Mouse (Mus musculus): ENCODE results near the gene Higd1c. TPM values are rescaled to one million over a fixed set of nuclear protein-coding genes. Genes with fewer than 3 reads are reported as not detected.
"Not testable (repeated sequence)": the region's sequence is repeated elsewhere in the genome, so short reads cannot be mapped to it uniquely, and the experiment has no call there.

The Higd1c gene
- polyA plus RNA-seq, 1 experiment from 2014 or later, result not detected

DNA sequence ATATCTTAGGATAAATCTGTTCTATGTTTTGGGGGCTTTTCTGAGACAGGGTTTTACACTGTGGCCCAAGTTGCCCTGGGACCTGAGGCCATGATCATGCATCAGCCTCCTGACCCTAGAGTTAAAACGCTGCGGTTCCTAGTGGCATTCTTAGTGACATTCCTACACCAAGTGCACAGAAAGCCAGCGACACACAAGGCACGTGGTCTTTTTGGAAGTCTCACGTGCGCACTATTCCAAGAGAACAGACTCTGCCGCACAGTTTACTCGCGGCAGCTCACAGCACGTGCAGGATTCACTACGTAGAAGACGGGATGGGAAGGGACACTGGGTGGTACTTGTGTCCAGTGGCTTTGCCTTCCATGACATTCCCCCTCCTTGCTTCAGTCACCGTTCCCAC lies 50.6 kb downstream of the Higd1c start:
- H3K27me3 ChIP-seq (replicated peaks), result no peaks in the 10 kb centered on the region
- no peak overlapping the region for H3K27ac ChIP-seq (replicated peaks)
- H3K4me2 ChIP-seq, result no peak overlapping the region
- H3K36me3 ChIP-seq, result peaks cover 12% of the 10 kb centered on the region; the same call in 1 of the 2 replicates
- H3K4me3 ChIP-seq (replicated peaks), result no peak overlapping the region
- H3K9ac ChIP-seq (replicated peaks), result no peak overlapping the region
- peaks cover 16% of the 10 kb centered on the region for H3K4me1 ChIP-seq
- ATAC-seq (ENCODE audit: low FRiP score), result no peak
- H3K9me3 ChIP-seq (replicated peaks), result no peaks in the 10 kb centered on the region
- 97% methylated on average over 13 of the region's 13 CpGs for WGBS

DNA sequence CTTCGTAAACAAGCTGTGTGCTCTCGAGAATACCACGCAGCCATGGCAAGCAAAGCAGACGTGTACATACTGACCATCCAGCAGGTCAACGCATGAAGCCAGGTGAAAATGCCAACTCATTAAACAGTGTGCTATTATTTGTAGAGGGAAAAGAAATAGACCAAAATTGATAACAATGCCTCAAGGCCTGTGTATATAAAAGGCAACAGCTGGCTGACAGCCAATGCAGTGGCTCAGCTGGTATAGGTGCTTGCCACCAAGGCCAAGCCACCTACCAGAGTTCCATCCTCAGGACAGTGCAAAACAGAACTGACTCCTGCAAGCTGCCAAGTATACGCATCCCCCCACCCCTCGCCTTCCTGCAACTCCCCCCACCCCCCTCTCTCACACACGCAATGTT lies 51.3 kb downstream of the Higd1c start:
- Histone ChIP-seq H3K4me3 (replicated peaks) (no peak overlapping the region), H3K36me3 (peaks cover 8% of the 10 kb centered on the region; the same call in 1 of the 2 replicates), H3K9me3 (replicated peaks) (no peaks in the 10 kb centered on the region), H3K4me2 (no peak overlapping the region), H3K27ac (replicated peaks) (no peak overlapping the region), H3K27me3 (replicated peaks) (no peaks in the 10 kb centered on the region), H3K4me1 (peaks cover 23% of the 10 kb centered on the region), H3K9ac (replicated peaks) (no peak overlapping the region)
- WGBS, result 86% methylated on average over 8 of the region's 8 CpGs
- ATAC-seq (ENCODE audit: low FRiP score), result no peak

DNA sequence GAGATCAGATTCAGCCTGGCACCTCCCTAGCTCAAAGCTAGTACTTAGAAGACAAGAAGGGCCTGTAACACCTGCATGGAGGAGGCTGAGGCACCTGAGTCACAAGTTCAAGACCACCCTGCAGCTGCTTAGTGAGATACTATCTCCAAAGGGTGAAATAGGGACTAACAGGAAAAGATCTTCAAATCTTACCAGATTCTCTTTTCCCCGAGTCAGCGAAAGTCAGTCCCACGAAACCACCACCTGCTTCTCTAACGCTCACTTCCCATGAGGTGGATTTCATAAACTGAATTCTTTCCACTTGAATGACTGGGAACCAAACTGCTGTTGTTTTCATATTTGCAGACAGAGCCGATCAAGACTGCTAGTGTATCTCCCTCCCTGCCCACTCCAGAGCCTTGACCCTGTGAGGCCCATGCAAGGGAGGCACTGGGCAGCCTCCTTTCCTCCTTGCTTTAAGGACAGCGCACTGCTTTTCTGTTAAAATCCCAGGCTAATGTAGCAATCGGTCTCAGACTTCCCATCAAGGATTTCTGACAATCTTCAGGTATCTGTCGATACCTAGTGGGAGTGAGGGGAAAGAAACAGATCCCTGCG lies 53.6 kb downstream of the Higd1c start:
- H3K4me3 ChIP-seq (replicated peaks), result no peak overlapping the region
- no peak overlapping the region for H3K9ac ChIP-seq (replicated peaks)
- H3K4me1 ChIP-seq, result peaks cover 38% of the 10 kb centered on the region
- no peak overlapping the region for H3K27ac ChIP-seq (replicated peaks)
- ATAC-seq (ENCODE audit: low FRiP score), result no peak
- 90% methylated on average over 9 of the region's 9 CpGs for WGBS
- H3K9me3 ChIP-seq (replicated peaks), result no peaks in the 10 kb centered on the region
- H3K4me2 ChIP-seq, result no peak overlapping the region
- H3K36me3 ChIP-seq, result 0 out of 2 replicates have a peak, but pooled peaks cover 3% of the 10 kb centered on the region
- H3K27me3 ChIP-seq (replicated peaks), result no peaks in the 10 kb centered on the region

DNA sequence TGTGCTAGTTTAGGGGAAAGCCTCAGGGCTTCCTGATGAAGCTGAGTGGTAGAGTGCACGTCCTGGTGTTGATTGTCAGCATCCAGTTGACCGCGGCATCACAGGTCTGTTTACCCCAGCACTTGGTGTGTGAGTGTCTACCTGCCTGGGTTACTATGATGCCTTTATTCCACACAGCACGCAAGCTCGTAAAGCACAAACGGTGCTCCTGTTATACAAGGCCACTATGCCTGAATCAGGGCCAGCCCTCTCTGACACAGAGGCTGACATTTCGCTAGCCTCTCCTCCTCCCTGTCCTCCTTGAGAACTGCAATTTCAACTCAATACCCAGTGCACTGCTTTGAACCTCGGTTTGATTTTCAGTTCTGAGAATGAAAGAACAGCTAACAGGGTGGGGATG lies 55.0 kb downstream of the Higd1c start:
- Histone ChIP-seq H3K9ac (replicated peaks) (no peak overlapping the region), H3K36me3 (0 out of 2 replicates have a peak, but pooled peaks cover 3% of the 10 kb centered on the region), H3K27ac (replicated peaks) (no peak overlapping the region; the same call in 1 of the 2 replicates), H3K4me2 (no peak overlapping the region), H3K4me3 (replicated peaks) (no peak overlapping the region), H3K27me3 (replicated peaks) (peaks cover 6% of the 10 kb centered on the region), H3K4me1 (peaks cover 46% of the 10 kb centered on the region), H3K9me3 (replicated peaks) (no peaks in the 10 kb centered on the region)
- no peak for ATAC-seq (ENCODE audit: low FRiP score)
- WGBS, result 70% methylated on average over 8 of the region's 8 CpGs

DNA sequence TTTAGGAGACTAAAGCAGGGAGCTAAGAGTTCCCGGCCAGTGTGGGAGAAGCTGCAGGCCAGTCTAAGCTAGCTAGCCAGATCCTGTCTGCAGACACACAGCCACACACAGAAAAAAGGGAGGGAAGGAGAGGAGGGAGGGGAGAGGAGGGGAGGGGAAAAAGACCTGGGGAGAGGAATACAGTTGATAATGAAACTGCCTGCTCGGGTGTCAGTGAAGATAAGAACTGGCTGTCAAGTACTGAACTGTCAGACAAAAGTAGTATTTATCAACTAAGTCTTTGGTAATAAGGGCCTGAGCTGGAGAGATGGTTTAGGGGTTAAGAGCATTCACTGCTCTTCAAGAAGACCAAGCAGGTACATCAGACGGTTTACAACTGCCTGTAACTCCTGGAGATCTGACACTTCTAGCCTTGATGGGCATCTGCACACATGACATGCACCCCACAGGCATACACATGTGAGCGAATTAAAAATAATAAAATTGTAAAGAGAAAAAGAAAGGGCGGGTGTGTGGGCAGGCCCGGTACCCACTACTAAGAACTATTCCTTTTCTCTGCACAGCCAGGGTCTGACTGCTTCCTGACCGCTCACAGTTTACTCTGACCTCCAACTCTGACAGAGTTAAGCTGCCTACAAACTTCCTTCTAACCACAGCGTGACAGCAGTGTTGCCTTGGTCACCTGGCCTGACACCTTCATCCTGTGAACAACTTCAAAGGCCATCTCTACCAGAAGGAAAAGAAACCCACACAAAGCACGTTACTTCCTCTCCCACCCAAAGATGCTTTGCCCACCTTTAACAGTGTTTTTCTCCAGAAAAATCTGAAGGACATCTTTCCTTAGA lies 55.8 kb downstream of the Higd1c start:
- peaks cover 14% of the 10 kb centered on the region for H3K27me3 ChIP-seq (replicated peaks)
- no peaks in the 10 kb centered on the region for H3K9me3 ChIP-seq (replicated peaks)
- 0 out of 2 replicates have a peak, but pooled peaks cover 3% of the 10 kb centered on the region for H3K36me3 ChIP-seq
- no peak for ATAC-seq (ENCODE audit: low FRiP score)
- no peak overlapping the region for H3K27ac ChIP-seq (replicated peaks)
- no peak overlapping the region for H3K9ac ChIP-seq (replicated peaks)
- 78% methylated on average over 9 of the region's 9 CpGs for WGBS
- no peak overlapping the region for H3K4me3 ChIP-seq (replicated peaks)
- H3K4me1 ChIP-seq, result peaks cover 49% of the 10 kb centered on the region
- H3K4me2 ChIP-seq, result no peak overlapping the region

DNA sequence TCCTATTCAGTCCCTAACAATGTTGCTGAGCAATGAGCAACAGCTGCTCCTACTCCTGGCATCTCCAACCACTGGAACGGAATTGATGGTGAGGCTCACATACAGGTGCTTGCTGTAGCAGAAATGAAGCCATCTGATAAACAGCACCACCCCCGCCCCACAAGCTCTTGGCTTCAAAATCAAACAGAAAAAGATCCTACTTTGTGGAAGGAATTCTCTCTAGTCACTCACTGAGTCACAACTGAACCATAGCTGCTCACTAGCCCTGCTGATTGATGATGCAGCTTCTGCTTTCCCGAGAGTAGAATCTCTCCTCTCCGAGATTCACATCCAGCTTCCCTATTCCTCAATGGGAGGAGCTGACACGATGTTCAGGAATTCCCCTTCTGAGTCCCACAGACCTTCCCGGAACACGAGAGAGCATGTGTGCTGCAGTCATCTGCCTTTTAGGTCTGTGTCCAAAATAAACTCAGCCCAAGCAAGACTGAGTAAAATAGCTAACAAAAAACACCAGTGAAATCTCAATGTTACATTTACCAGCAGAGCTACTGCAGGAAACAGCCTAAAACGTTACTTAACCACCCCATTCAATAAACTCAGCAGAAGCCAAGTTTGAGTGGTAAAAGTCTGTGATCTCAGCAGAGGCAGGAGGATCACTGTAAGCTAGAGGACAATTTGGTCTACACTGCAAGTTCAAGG lies 56.9 kb downstream of the Higd1c start:
- H3K4me2 ChIP-seq, result peak overlapping the region; percentile 93
- peak overlapping the region; percentile 62; the same call in 1 of the 2 replicates for H3K9ac ChIP-seq (replicated peaks)
- H3K27ac ChIP-seq (replicated peaks), result no peak overlapping the region; the same call in 1 of the 2 replicates
- H3K4me1 ChIP-seq, result peaks cover 49% of the 10 kb centered on the region
- H3K27me3 ChIP-seq (replicated peaks), result peaks cover 23% of the 10 kb centered on the region
- H3K36me3 ChIP-seq, result 0 out of 2 replicates have a peak, but pooled peaks cover 3% of the 10 kb centered on the region
- 41% methylated on average over 8 of the region's 8 CpGs for WGBS
- H3K4me3 ChIP-seq (replicated peaks), result peak overlapping the region; percentile 65
- ATAC-seq (ENCODE audit: low FRiP score), result no peak
- no peaks in the 10 kb centered on the region for H3K9me3 ChIP-seq (replicated peaks)

DNA sequence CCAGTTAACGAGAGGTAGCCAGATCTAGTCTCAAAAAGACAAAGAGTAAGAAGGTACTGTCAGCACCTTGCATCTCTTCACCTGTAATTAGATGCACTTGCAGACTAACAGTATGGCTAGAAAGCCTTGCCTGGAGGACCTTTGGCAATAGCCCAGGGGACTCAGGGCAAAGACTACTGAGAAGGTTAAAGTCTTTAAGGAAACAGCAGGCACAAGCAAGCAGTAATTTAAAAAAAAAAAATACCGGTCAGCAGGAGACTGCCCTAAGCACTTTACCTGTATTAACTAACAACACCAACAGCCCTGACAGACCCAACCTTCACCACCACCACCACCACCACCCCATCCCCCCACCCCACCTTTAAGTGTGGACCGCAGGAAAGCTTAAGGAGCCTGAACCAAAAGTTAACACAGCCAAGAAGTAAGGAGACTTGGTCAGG lies 57.4 kb downstream of the Higd1c start, which contains the start of gene Gm5475:
Gene Gm5475, plus strand, starts transcription at position 390 of the 440 bp plus-strand sequence.
- not testable (repeated sequence) for H3K9me3 ChIP-seq (replicated peaks); ATAC-seq (ENCODE audit: low FRiP score); H3K36me3 ChIP-seq
- WGBS, result 35% methylated on average over 3 of the region's 3 CpGs
- Histone ChIP-seq H3K4me3 (replicated peaks) (peak within 1 kb of the TSS; percentile 65), H3K4me2 (peak within 1 kb of the TSS; percentile 93), H3K27me3 (replicated peaks) (peaks cover 23% of the 10 kb centered on the region), H3K27ac (replicated peaks) (peak within 1 kb of the TSS; percentile 69), H3K9ac (replicated peaks) (peak within 1 kb of the TSS; percentile 62), H3K4me1 (peaks cover 49% of the 10 kb centered on the region)

DNA sequence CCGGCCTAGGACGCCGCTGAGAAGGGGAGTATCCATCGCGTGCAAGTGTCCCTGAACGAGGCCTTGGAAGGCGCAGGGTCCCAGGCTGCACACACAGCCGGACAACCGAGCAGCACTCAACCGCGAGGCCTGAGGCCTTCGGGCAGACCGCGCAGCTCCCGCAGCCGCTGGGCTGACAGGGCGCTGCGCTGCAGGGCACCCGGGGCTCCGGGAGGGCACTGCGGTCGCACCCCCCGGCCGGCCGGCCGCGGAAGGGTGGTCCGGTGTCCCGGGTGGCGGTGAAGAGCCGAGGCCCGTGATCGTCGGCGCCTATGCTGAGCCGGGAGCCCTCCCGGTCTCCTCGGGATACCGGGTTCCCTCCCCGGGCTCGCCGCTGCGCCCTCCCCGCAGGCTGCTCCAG lies 58.1 kb downstream of the Higd1c start:
- Histone ChIP-seq H3K4me3 (replicated peaks) (peak overlapping the region; percentile 65), H3K9ac (replicated peaks) (peak overlapping the region; percentile 62), H3K4me2 (peak overlapping the region; percentile 93), H3K27me3 (replicated peaks) (peaks cover 23% of the 10 kb centered on the region), H3K4me1 (peaks cover 49% of the 10 kb centered on the region), H3K36me3 (0 out of 2 replicates have a peak, but pooled peaks cover 3% of the 10 kb centered on the region), H3K9me3 (replicated peaks) (no peaks in the 10 kb centered on the region), H3K27ac (replicated peaks) (peak overlapping the region; percentile 69)
- under 1% methylated on average over 41 of the region's 44 CpGs for WGBS
- peak; percentile 70 for ATAC-seq (ENCODE audit: low FRiP score)

DNA sequence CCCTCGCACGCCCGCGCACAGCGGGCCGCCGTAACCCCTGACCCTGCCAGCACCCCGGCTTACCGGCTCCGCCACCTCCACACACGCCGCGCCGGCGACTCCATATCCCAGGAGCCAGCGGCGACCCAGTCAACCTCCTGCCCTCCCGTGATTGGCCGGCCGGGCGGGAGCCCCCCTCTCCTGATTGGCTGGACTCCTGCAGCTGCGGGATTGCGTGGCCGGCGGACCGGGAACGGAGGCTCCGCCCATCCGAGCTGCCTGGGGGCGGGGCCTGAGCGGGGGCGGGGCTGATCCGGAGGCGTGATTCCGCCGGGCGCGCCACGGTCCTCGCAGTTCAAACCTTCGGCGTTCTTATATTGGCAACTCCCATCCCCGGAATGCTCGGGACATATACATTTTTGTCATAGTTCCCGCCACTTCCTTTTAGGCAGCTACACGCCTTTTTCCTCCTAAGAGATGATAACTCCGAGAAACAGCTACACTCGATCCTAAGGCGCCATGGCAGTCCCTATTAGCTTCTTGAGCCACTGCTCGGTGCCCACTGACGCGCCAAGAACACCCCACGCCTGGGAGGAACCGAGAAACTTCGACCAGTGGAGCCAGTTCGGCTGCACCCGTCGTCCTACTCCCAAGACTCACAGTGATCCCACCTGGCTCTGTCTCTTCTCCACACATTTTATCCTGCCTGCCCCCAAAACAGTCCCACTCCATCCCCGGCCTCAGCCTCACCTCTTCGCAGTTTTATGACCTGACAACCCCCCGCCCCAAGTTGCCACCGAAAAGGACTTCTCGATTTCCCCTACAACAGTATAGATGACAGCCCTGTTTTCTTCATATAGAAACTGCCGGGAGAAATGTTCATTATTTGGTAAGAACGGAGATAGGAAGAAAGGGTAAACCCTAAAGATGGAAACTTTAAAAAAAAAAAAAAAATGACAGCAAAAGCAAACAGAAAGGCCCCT lies 58.8 kb downstream of the Higd1c start:
- under 1% methylated on average over 59 of the region's 65 CpGs for WGBS
- Histone ChIP-seq H3K36me3 (no peaks in the 10 kb centered on the region), H3K9ac (replicated peaks) (peak overlapping the region; percentile 62), H3K9me3 (replicated peaks) (no peaks in the 10 kb centered on the region), H3K27me3 (replicated peaks) (peaks cover 23% of the 10 kb centered on the region), H3K4me2 (peak overlapping the region; percentile 93), H3K4me1 (peaks cover 46% of the 10 kb centered on the region), H3K27ac (replicated peaks) (peak overlapping the region; percentile 69), H3K4me3 (replicated peaks) (peak overlapping the region; percentile 65)
- ATAC-seq (ENCODE audit: low FRiP score), result peak; percentile 98

DNA sequence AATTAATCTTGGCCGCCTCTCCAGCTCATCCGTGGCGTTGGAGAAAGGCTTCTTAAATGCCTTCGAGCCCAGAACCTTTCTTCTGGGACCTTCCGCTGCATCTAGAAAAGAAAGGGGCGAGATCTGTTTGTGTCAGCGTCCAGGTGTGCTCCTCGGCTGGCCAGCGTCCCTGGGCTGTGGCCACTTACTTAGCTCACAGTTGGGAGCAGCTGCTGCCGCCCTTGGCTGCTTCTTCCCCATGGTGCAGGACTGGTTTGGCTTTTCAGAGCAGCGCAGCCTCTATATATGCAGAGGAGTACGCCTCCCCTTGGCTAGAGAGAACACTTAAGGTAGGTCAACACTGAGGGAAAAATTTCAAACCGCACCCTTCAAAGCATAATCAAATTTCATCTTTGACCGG lies 59.6 kb downstream of the Higd1c start:
- Histone ChIP-seq H3K27me3 (replicated peaks) (peaks cover 23% of the 10 kb centered on the region), H3K4me3 (replicated peaks) (peak overlapping the region; percentile 65), H3K4me2 (peak overlapping the region; percentile 93), H3K36me3 (no peaks in the 10 kb centered on the region), H3K9me3 (replicated peaks) (no peaks in the 10 kb centered on the region), H3K4me1 (peaks cover 45% of the 10 kb centered on the region), H3K27ac (replicated peaks) (no peak overlapping the region), H3K9ac (replicated peaks) (0 out of 2 replicates have a peak overlapping the region, but pooled peaks have one; percentile 30)
- no peak for ATAC-seq (ENCODE audit: low FRiP score)
- WGBS, result 6% methylated on average over 14 of the region's 14 CpGs

Measured in neural tube, embryonic 15.5 days (tissue).